Mouse (Mus musculus) liver, adult 2 months (tissue): ENCODE measurements around the gene Acnat1. TPM values are rescaled to one million over a fixed set of nuclear protein-coding genes. Genes with fewer than 3 reads are reported as not detected.
"Not testable (repeated sequence)": the region's sequence is repeated elsewhere in the genome, so short reads cannot be mapped to it uniquely, and the experiment has no call there.

Experiments used
- DNase-seq: peaks from one replicate; pipeline ENCODE4 v3.0.0-alpha.2; 2011; ENCODE audit warnings: low read depth, low spot score; ENCODE audit errors: extremely low read depth
- H3K27ac ChIP-seq: fragments of 200-500 bp; replicated peaks from 2 replicates; pipeline ENCODE4 v1.5.1; 2012; ENCODE audit warnings: low read depth, mild to moderate bottlenecking, control low read depth, inconsistent platforms, low read length; ENCODE audit not compliant: insufficient read depth
- H3K27me3 ChIP-seq: fragments of 200-500 bp; 2 replicates; pipeline ENCODE4 v1.6.1; 2012; ENCODE audit warnings: mild to moderate bottlenecking, moderate library complexity, low read length, inconsistent platforms; ENCODE audit not compliant: control insufficient read depth, insufficient read depth
- H3K36me3 ChIP-seq: fragments of 200-500 bp; 2 replicates; pipeline ENCODE4 v1.6.1; 2012; ENCODE audit warnings: low read length, inconsistent platforms; ENCODE audit not compliant: control insufficient read depth, insufficient read depth
- H3K4me1 ChIP-seq: fragments of 200-500 bp; 2 replicates; pipeline ENCODE4 v1.6.1; 2011; ENCODE audit warnings: low read length; ENCODE audit not compliant: control insufficient read depth, insufficient read depth
- H3K4me3 ChIP-seq: fragments of 200-500 bp; 2 replicates; pipeline ENCODE4 v1.5.1; 2011; ENCODE audit warnings: low read depth, mild to moderate bottlenecking, control low read depth, low read length, moderate library complexity; ENCODE audit not compliant: insufficient read depth
- H3K79me2 ChIP-seq: fragments of 200-500 bp; 2 replicates; pipeline ENCODE4 v1.6.1; 2012; ENCODE audit warnings: inconsistent platforms, mild to moderate bottlenecking, low read length, moderate library complexity; ENCODE audit not compliant: control insufficient read depth, insufficient read depth
- H3K9ac ChIP-seq: fragments of 200-500 bp; 2 replicates; pipeline ENCODE4 v1.6.1; 2012; ENCODE audit warnings: low read depth, mild to moderate bottlenecking, control low read depth, inconsistent platforms, low read length
- WGBS: fragments of 180-500 bp; shearing (Covaris S2); methylation state at CpG from one replicate; pipeline ENCODE4 v1.1.7; 2018; 5-methylcytosine and 5-hydroxymethylcytosine counted together
- polyA plus RNA-seq: library from polyadenylated mRNA; depleted of rRNA; stranded (reverse); fragments of >200 nt; gene quantifications from 2 replicates; pipeline ENCODE4 v1.2.3, GENCODE M21; 2012; rRNA removed
- total RNA-seq: library from RNA; depleted of rRNA; stranded (reverse); fragments of >200 nt; gene quantifications from 2 replicates; pipeline ENCODE4 v1.2.3, GENCODE M21; 2014; rRNA removed

The Acnat1 gene
- total and polyA plus RNA-seq, 2 experiments, result 38.6 to 112 TPM

DNA sequence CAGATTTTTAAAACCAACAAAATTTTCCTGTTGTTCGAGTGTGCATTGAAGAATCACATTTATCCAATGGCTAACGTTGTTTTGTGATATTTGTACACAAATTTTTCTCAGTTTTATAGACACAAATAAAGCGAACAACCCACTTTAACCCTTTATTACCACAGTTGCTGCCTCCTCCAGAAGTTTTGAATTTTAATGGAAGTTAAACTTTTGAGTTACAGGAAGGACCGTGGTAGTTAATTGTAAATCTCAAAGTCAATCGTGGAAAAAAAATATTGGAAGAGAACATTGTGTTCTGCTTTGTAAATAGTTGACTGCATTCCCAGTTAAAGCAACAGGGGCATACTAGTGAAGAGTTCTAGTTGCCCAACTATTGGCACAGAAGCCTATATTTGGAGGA is 65.8 kb downstream of the Acnat1 start, which contains the start of gene Acnat2:
Acnat2 (minus strand) TSS at position 195 of the 400 bp plus-strand sequence.
- not testable (repeated sequence) for H3K27me3 ChIP-seq, H3K36me3 ChIP-seq, H3K9ac ChIP-seq, H3K79me2 ChIP-seq, H3K27ac ChIP-seq, H3K4me1 ChIP-seq, H3K4me3 ChIP-seq
- WGBS, result 26% methylated on average over 5 of the region's 5 CpGs
- peak; percentile 88 for DNase-seq

Other genes starting within 250 kb of the Acnat1 start
- gene Acnat2, start 65.8 kb downstream of the Acnat1 start, total RNA-seq, result 44.7 and 70.2 TPM in 2 replicates
- gene Acnat2, start 65.8 kb downstream of the Acnat1 start, polyA plus RNA-seq, result 28.6 and 48.6 TPM in 2 replicates
- gene Baat, start 32.6 kb upstream of the Acnat1 start, total RNA-seq, result 245 and 304 TPM in 2 replicates
- gene Baat, start 32.6 kb upstream of the Acnat1 start, polyA plus RNA-seq, result 73.9 and 76.0 TPM in 2 replicates
- gene Mrpl50, start 47.2 kb upstream of the Acnat1 start, total RNA-seq, result 30.1 and 32.2 TPM in 2 replicates
- gene Mrpl50, start 47.2 kb upstream of the Acnat1 start, polyA plus RNA-seq, result 4.9 and 7.2 TPM in 2 replicates
- gene Zfp189, start 47.3 kb upstream of the Acnat1 start, total RNA-seq, result 5.2 and 6.4 TPM in 2 replicates
- gene Zfp189, start 47.3 kb upstream of the Acnat1 start, polyA plus RNA-seq, result 1.1 and 1.5 TPM in 2 replicates
- 3,873 and 3,924 TPM in 2 replicates for gene Aldob, start 75.6 kb upstream of the Acnat1 start, total RNA-seq
- 2,627 and 3,122 TPM in 2 replicates for gene Aldob, start 75.6 kb upstream of the Acnat1 start, polyA plus RNA-seq
- 0.27 and 0.46 TPM in 2 replicates for gene Tmem246, start 124.0 kb upstream of the Acnat1 start, total RNA-seq
- gene Tmem246, start 124.0 kb upstream of the Acnat1 start, polyA plus RNA-seq, result 0.51 and 0.59 TPM in 2 replicates
- 18.3 and 20.0 TPM in 2 replicates for gene Rnf20, start 158.1 kb upstream of the Acnat1 start, total RNA-seq
- 8.5 and 8.7 TPM in 2 replicates for gene Rnf20, start 158.1 kb upstream of the Acnat1 start, polyA plus RNA-seq
- gene Ppp3r2, start 208.1 kb upstream of the Acnat1 start, total RNA-seq, result not detected in 2 replicates
- gene Ppp3r2, start 208.1 kb upstream of the Acnat1 start, polyA plus RNA-seq, result not detected in 2 replicates